Mouse (Mus musculus) gastrocnemius, adult 2 months (tissue): ENCODE data around the gene Dgki. TPM values are rescaled to one million over a fixed set of nuclear protein-coding genes. Genes with fewer than 3 reads are reported as not detected.
A peak's percentile ranks its signal among the peaks of the same experiment; 100 is the strongest.

Experiments used
- DNase-seq: peaks from one replicate; pipeline ENCODE4 v3.0.0; 2022
- H3K27ac ChIP-seq: fragments of 200-600 bp; 2 replicates; pipeline ENCODE4 v1.8.1; 2022; ENCODE audit warnings: mild to moderate bottlenecking
- H3K4me3 ChIP-seq: fragments of 200-600 bp; 2 replicates; pipeline ENCODE4 v1.8.1; 2022; ENCODE audit warnings: mild to moderate bottlenecking, moderate library complexity
- CTCF ChIP-seq: fragments of 200-600 bp; IDR thresholded peaks from 2 replicates; pipeline ENCODE4 v1.8.1; 2022; ENCODE audit warnings: antibody characterized with exemption, mild to moderate bottlenecking, moderate library complexity
- intact Hi-C: fragments of 180-260 bp; cut with DNase I; formaldehyde crosslinking; loops from one replicate; pipeline ENCODE4 v1.15.1; 2025
- total RNA-seq, 2 experiments: library from RNA; stranded (reverse); gene quantifications; 2 replicates each; pipeline ENCODE4 v1.2.3; 2021

The Dgki gene
- total RNA-seq, 2 experiments from 2014 or later, result 0.25 TPM; not detected in 1

DNA sequence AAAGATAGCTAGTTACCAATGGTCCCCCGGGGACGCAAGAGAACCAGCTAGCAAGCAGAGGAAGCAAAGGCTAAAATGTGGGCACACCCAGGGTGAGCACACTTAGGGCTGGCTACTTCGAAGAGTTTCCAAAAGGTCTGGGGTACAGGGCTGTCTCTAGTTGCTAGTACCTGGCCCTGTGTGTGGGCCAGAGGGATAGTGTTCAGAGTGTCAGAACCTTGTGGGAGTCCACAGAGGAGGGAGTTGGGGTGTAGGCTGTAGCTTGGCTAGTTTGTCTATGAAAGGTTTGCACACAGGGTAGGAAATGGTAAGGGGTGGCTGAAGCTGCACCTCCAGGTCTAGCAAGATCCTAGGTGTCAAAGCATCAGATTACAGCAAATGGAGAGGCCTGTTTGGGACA lies 25.1 kb upstream of the Dgki start:
- no peak overlapping the region for H3K4me3 ChIP-seq
- H3K27ac ChIP-seq, result no peak overlapping the region
- intact Hi-C loops, result no loop called here
- no peak for DNase-seq
- TF ChIP-seq CTCF, result no peak

DNA sequence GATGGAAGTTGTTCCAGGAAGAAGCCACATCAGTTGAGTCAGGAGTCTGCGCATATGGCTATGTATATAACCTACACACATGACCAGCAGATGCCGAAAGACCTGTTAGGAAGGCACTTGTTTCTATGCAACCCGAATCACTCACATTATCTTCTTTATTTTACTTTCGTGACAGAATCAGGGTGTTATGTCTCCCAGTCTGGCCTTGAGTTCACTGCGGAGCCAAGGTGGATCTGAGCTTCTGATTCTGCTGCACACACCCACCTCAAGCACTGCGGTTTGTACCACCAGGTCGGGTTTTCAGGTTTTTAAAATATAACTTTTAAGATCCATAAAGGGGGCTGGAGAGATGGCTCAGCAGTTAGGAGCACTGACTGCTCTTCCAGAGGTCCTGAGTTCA lies 22.7 kb upstream of the Dgki start:
- TF ChIP-seq CTCF, result no peak

GRCm38 (mm10) chr6:37322088-37322487 lies 22.1 kb upstream of the Dgki start:
- TF ChIP-seq CTCF, result no peak
- intact Hi-C loops, result no loop called here
- DNase-seq, result no peak

More for the DNA sequence above, 22.7 kb upstream of the Dgki start:
- H3K27ac ChIP-seq, result no peak overlapping the region
- no peak overlapping the region for H3K4me3 ChIP-seq
- DNase-seq, result no peak
- intact Hi-C loops, result no loop called here

GRCm38 (mm10) chr6:37317904-37318303 lies 17.9 kb upstream of the Dgki start:
- no peak for DNase-seq
- Histone ChIP-seq H3K4me3 (no peak overlapping the region), H3K27ac (no peak overlapping the region)
- no peak for TF ChIP-seq CTCF
- intact Hi-C loops, result no loop called here

More at GRCm38 (mm10) chr6:37322088-37322487, 22.1 kb upstream of the Dgki start:
- Histone ChIP-seq H3K4me3 (no peak overlapping the region), H3K27ac (no peak overlapping the region)

DNA sequence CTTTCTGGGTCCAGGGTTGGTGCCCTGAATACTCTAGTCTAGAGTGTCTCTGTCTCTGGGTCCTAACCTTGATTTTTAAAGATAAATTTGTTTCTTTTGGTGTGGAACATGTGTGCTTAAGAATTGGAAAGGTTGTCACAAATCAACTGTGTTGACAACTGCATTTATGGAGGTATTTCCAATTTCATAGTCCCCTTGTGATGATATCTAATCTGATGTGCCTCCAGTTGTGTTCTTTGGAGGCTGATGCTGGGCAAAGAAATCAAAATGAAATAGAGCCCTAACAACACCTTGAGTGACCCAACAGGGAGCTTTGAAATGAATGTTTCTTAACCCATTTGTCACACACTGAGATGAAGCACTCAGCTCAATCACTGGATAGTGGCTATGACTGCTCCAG lies 15.5 kb upstream of the Dgki start:
- intact Hi-C loops, result no loop called here
- no peak overlapping the region for H3K4me3 ChIP-seq
- no peak for DNase-seq

DNA sequence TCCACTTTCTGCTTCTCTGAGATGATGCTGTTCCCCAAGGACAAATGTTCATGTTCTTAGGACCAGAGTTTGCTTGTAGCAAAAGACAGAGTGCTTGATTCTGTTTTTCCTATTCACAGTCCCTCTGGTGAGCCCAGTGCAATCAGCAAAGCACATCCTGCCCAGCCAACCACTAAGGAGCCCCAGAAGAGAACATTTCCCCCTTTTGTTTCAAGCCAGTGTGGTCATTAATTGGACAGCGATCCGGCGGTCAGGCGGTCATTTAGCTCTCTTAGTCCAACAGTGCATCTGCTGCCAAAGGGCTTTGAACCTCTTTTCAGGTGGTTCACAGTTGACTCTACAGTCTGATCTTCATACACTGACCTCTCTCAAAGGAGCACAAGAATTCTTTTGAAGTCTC lies 10.6 kb upstream of the Dgki start:
- TF ChIP-seq CTCF, result no peak
- H3K27ac ChIP-seq, result no peak overlapping the region
- intact Hi-C loops, result no loop called here
- no peak overlapping the region for H3K4me3 ChIP-seq
- peak; percentile 33 for DNase-seq

More for the DNA sequence above, 15.5 kb upstream of the Dgki start:
- H3K27ac ChIP-seq, result no peak overlapping the region
- TF ChIP-seq CTCF, result no peak

- intact Hi-C loops, result no loop called here
- TF ChIP-seq CTCF, result no peak
- Histone ChIP-seq H3K27ac (no peak overlapping the region), H3K4me3 (no peak overlapping the region)
- DNase-seq, result no peak
These were observed 6.6 kb upstream of the Dgki start for GRCm38 (mm10) chr6:37306616-37307015.

GRCm38 (mm10) chr6:37300492-37300891 lies 508 bp upstream of the Dgki start:
- intact Hi-C loops, result no loop called here
- no peak for TF ChIP-seq CTCF
- H3K27ac ChIP-seq, result no peak overlapping the region
- no peak for DNase-seq
- H3K4me3 ChIP-seq, result no peak overlapping the region

- intact Hi-C loops, result no loop called here
- Histone ChIP-seq H3K27ac (no peak overlapping the region), H3K4me3 (no peak overlapping the region)
- no peak for DNase-seq
- no peak for TF ChIP-seq CTCF
These were observed 1.0 kb downstream of the Dgki start for GRCm38 (mm10) chr6:37298982-37299381.

DNA sequence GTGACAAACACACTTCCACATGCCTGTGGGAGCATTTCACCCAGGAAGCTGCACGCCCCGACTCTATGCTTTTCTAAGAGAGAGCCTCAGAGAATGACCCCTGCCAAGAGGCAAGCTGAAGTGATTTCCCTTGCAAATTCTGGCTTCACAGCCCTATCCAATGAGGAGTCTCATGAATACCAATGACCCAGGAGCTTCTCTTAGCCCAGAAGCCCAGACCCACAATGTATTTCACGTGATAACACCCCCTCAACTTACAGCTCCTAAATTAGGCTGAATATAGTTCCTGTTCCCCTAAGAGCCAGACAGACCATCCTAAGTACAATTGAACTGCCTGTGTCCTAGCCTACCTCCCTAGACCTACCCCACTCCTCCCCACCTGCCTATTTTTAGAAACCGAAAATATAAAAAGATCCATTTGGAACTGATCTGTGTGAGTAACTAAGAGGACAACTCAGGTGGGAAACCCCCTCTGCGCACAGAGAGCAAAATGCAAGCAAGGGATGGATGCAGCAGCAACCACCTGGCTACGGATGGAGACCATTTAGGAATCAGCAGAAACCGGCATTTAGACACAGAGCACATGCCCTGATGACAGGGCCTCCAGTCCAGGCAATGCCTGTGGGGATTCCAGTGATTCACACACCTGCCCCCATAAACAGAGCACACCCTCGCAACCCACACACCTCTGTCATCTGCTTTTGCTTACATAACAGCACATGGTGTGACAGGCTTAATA lies 2.1 kb downstream of the Dgki start:
- H3K27ac ChIP-seq, result no peak overlapping the region
- no peak overlapping the region for H3K4me3 ChIP-seq
- intact Hi-C loops, result no loop called here
- DNase-seq, result no peak
- no peak for TF ChIP-seq CTCF

- Histone ChIP-seq H3K4me3 (no peak overlapping the region), H3K27ac (no peak overlapping the region)
- DNase-seq, result no peak
- no peak for TF ChIP-seq CTCF
- intact Hi-C loops, result no loop called here
These were observed 7.9 kb downstream of the Dgki start for GRCm38 (mm10) chr6:37292068-37292467.

GRCm38 (mm10) chr6:37291171-37291570 lies 8.8 kb downstream of the Dgki start:
- Histone ChIP-seq H3K4me3 (no peak overlapping the region), H3K27ac (no peak overlapping the region)
- intact Hi-C loops, result no loop called here
- TF ChIP-seq CTCF, result no peak
- no peak for DNase-seq

DNA sequence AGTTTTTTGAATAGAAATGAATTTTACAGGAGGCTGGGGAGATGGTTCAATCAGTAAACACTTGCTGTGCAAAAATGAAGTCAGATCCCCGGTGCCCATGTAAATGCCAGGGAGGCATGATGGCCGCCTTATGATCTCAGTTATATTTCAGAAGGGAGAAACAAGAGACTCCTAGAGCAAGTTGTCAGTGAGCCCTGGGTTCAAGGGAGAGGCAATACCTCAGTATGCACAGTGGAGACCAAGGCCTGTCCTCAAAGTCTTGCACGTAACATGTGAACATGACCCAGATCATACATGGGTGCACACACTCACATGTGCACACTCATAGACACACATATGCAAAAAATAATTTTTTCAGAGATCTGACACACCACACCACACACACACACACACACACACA lies 9.3 kb downstream of the Dgki start:
- no peak overlapping the region for H3K27ac ChIP-seq
- no peak overlapping the region for H3K4me3 ChIP-seq
- no peak for TF ChIP-seq CTCF
- no peak for DNase-seq
- intact Hi-C loops, result no loop called here

- intact Hi-C loops, result no loop called here
- no peak overlapping the region for H3K27ac ChIP-seq
- no peak for TF ChIP-seq CTCF
- H3K4me3 ChIP-seq, result no peak overlapping the region
- DNase-seq, result no peak
These were observed 13.8 kb downstream of the Dgki start for GRCm38 (mm10) chr6:37286134-37286533.
